Mouse (Mus musculus) forebrain, embryonic 13.5 days (tissue): ENCODE measurements at regions not wholly inside any gene's neighbourhood (a gene's known extent, or its start where the extent isn't known, plus 50 kb on each side); places are given as distances from the start of the nearest gene placed in this dataset.

ENCODE experiments used
- ATAC-seq: fragments of 200-750 bp; cut with Nextera tagmentation; 2 replicates; pipeline ENCODE4 v1.8.0; 2017
- H3K27ac ChIP-seq: fragments of 300-500 bp; sonication (generic); 2 replicates; pipeline ENCODE4 v1.5.1; 2015; ENCODE audit warnings: inconsistent platforms, mild to moderate bottlenecking, moderate library complexity
- H3K27me3 ChIP-seq: fragments of 300-500 bp; sonication (generic); 2 replicates; pipeline ENCODE4 v1.6.1; 2015; ENCODE audit warnings: mild to moderate bottlenecking, inconsistent platforms
- H3K36me3 ChIP-seq: fragments of 300-500 bp; sonication (generic); 2 replicates; pipeline ENCODE4 v1.6.1; 2015; ENCODE audit warnings: mild to moderate bottlenecking, inconsistent platforms; ENCODE audit not compliant: poor library complexity, severe bottlenecking
- H3K4me1 ChIP-seq: fragments of 300-500 bp; sonication (generic); 2 replicates; pipeline ENCODE4 v1.6.1; 2015; ENCODE audit warnings: inconsistent platforms
- H3K4me2 ChIP-seq: fragments of 300-500 bp; sonication (generic); 2 replicates; pipeline ENCODE4 v1.6.1; 2015; ENCODE audit warnings: inconsistent platforms, mild to moderate bottlenecking, moderate library complexity
- H3K4me3 ChIP-seq: fragments of 300-500 bp; sonication (generic); 2 replicates; pipeline ENCODE4 v1.5.1; 2015; ENCODE audit warnings: mild to moderate bottlenecking, inconsistent platforms
- H3K9ac ChIP-seq: fragments of 300-500 bp; sonication (generic); 2 replicates; pipeline ENCODE4 v1.6.1; 2015; ENCODE audit warnings: mild to moderate bottlenecking, inconsistent platforms
- H3K9me3 ChIP-seq: fragments of 300-500 bp; sonication (generic); replicated peaks from 2 replicates; pipeline ENCODE4 v1.6.1; 2016; ENCODE audit warnings: inconsistent platforms
- WGBS: fragments of 180-500 bp; shearing (Covaris S2); methylation state at CpG from one replicate; pipeline ENCODE4 v1.1.7; 2015; 5-methylcytosine and 5-hydroxymethylcytosine counted together

- Histone ChIP-seq H3K27me3 (no peaks in the 10 kb centered on the region), H3K4me1 (no peaks in the 10 kb centered on the region), H3K9ac (no peak overlapping the region), H3K9me3 (no peaks in the 10 kb centered on the region), H3K4me3 (no peak overlapping the region), H3K4me2 (no peak overlapping the region), H3K27ac (no peak overlapping the region), H3K36me3 (no peaks in the 10 kb centered on the region)
- WGBS = 92% methylated on average over 7 of the region's 7 CpGs
- ATAC-seq = no peak
These were observed 236.3 kb upstream of the Lrtm1 start for GRCm38 (mm10) chr14:28781660-28782059.

GRCm38 (mm10) chr14:28784106-28784633, 233.8 kb upstream of the Lrtm1 start:
- ATAC-seq = no peak
- Histone ChIP-seq H3K9ac (no peak overlapping the region), H3K9me3 (no peaks in the 10 kb centered on the region), H3K27me3 (no peaks in the 10 kb centered on the region), H3K4me1 (no peaks in the 10 kb centered on the region), H3K4me2 (no peak overlapping the region), H3K4me3 (no peak overlapping the region), H3K27ac (no peak overlapping the region), H3K36me3 (no peaks in the 10 kb centered on the region)
- WGBS = 94% methylated on average over 6 of the region's 6 CpGs

GRCm38 (mm10) chr14:28798290-28798689, 219.7 kb upstream of the Lrtm1 start:
- Histone ChIP-seq H3K4me1 (peaks cover 8% of the 10 kb centered on the region), H3K4me3 (no peak overlapping the region), H3K4me2 (peak overlapping the region; percentile 41), H3K9ac (no peak overlapping the region), H3K27me3 (0 out of 2 replicates have a peak, but pooled peaks cover 3% of the 10 kb centered on the region), H3K36me3 (no peaks in the 10 kb centered on the region), H3K27ac (no peak overlapping the region), H3K9me3 (no peaks in the 10 kb centered on the region)
- under 1% methylated on average over 4 of the region's 4 CpGs for WGBS
- ATAC-seq = no peak

GRCm38 (mm10) chr14:28801681-28802080, 216.3 kb upstream of the Lrtm1 start:
- H3K4me2 ChIP-seq = no peak overlapping the region
- no peak overlapping the region for H3K4me3 ChIP-seq
- no peak overlapping the region for H3K9ac ChIP-seq
- H3K4me1 ChIP-seq = peaks cover 8% of the 10 kb centered on the region
- no peak for ATAC-seq
- H3K9me3 ChIP-seq = 0 out of 2 replicates have a peak, but pooled peaks cover 4% of the 10 kb centered on the region
- H3K27me3 ChIP-seq = 0 out of 2 replicates have a peak, but pooled peaks cover 3% of the 10 kb centered on the region
- H3K36me3 ChIP-seq = no peaks in the 10 kb centered on the region
- 65% methylated on average over 4 of the region's 4 CpGs for WGBS
- no peak overlapping the region for H3K27ac ChIP-seq

GRCm38 (mm10) chr14:28802126-28802525, 215.9 kb upstream of the Lrtm1 start:
- no peak for ATAC-seq
- 85% methylated on average over 5 of the region's 5 CpGs for WGBS

GRCm38 (mm10) chr14:28808094-28808493, 209.9 kb upstream of the Lrtm1 start:
- Histone ChIP-seq H3K4me2 (no peak overlapping the region), H3K4me1 (no peaks in the 10 kb centered on the region), H3K27me3 (no peaks in the 10 kb centered on the region), H3K9me3 (0 out of 2 replicates have a peak, but pooled peaks cover 4% of the 10 kb centered on the region), H3K36me3 (no peaks in the 10 kb centered on the region), H3K27ac (no peak overlapping the region), H3K9ac (no peak overlapping the region), H3K4me3 (no peak overlapping the region)
- no peak for ATAC-seq
- 88% methylated on average over 4 of the region's 4 CpGs for WGBS

More at GRCm38 (mm10) chr14:28802126-28802525, 215.9 kb upstream of the Lrtm1 start:
- Histone ChIP-seq H3K4me3 (no peak overlapping the region), H3K36me3 (no peaks in the 10 kb centered on the region), H3K9me3 (0 out of 2 replicates have a peak, but pooled peaks cover 4% of the 10 kb centered on the region), H3K4me2 (no peak overlapping the region), H3K9ac (no peak overlapping the region), H3K4me1 (peaks cover 8% of the 10 kb centered on the region), H3K27me3 (0 out of 2 replicates have a peak, but pooled peaks cover 3% of the 10 kb centered on the region), H3K27ac (no peak overlapping the region)

GRCm38 (mm10) chr14:28809355-28809754, 208.7 kb upstream of the Lrtm1 start:
- H3K27ac ChIP-seq = no peak overlapping the region
- H3K4me2 ChIP-seq = no peak overlapping the region
- no peak for ATAC-seq
- H3K9me3 ChIP-seq = 0 out of 2 replicates have a peak, but pooled peaks cover 4% of the 10 kb centered on the region
- no peak overlapping the region for H3K4me3 ChIP-seq
- H3K4me1 ChIP-seq = no peaks in the 10 kb centered on the region
- WGBS = 53% methylated on average over 5 of the region's 5 CpGs
- no peaks in the 10 kb centered on the region for H3K36me3 ChIP-seq
- H3K27me3 ChIP-seq = no peaks in the 10 kb centered on the region
- H3K9ac ChIP-seq = no peak overlapping the region

- Histone ChIP-seq H3K36me3 (no peaks in the 10 kb centered on the region), H3K4me3 (no peak overlapping the region), H3K27ac (no peak overlapping the region), H3K4me2 (no peak overlapping the region), H3K9ac (no peak overlapping the region), H3K9me3 (no peaks in the 10 kb centered on the region), H3K27me3 (no peaks in the 10 kb centered on the region), H3K4me1 (no peaks in the 10 kb centered on the region)
- 77% methylated on average over 5 of the region's 5 CpGs for WGBS
- ATAC-seq = no peak
These were observed 197.0 kb upstream of the Lrtm1 start for GRCm38 (mm10) chr14:28820970-28821369.

GRCm38 (mm10) chr14:28827186-28827585, 190.8 kb upstream of the Lrtm1 start:
- Histone ChIP-seq H3K4me2 (no peak overlapping the region), H3K4me3 (no peak overlapping the region), H3K4me1 (no peaks in the 10 kb centered on the region), H3K9me3 (no peaks in the 10 kb centered on the region), H3K27me3 (no peaks in the 10 kb centered on the region), H3K9ac (no peak overlapping the region), H3K27ac (no peak overlapping the region), H3K36me3 (no peaks in the 10 kb centered on the region)
- WGBS = 82% methylated on average over 6 of the region's 6 CpGs
- ATAC-seq = no peak

- Histone ChIP-seq H3K9ac (no peak overlapping the region), H3K4me3 (no peak overlapping the region), H3K27me3 (no peaks in the 10 kb centered on the region), H3K4me1 (no peaks in the 10 kb centered on the region), H3K36me3 (no peaks in the 10 kb centered on the region), H3K4me2 (no peak overlapping the region), H3K27ac (no peak overlapping the region), H3K9me3 (no peaks in the 10 kb centered on the region)
- no peak for ATAC-seq
These were observed 180.9 kb upstream of the Lrtm1 start for GRCm38 (mm10) chr14:28837117-28837516.

GRCm38 (mm10) chr14:28848831-28849590, 169.0 kb upstream of the Lrtm1 start:
- Histone ChIP-seq H3K4me2 (no peak overlapping the region), H3K36me3 (no peaks in the 10 kb centered on the region), H3K9ac (no peak overlapping the region), H3K4me1 (no peaks in the 10 kb centered on the region), H3K9me3 (no peaks in the 10 kb centered on the region), H3K27me3 (no peaks in the 10 kb centered on the region), H3K4me3 (no peak overlapping the region), H3K27ac (no peak overlapping the region)
- no peak for ATAC-seq
- 12% methylated on average over 2 of the region's 2 CpGs for WGBS
